Mouse (Mus musculus) embryo, embryonic 11 days (tissue): ENCODE data around the gene Ywhag.

Experiments
- DNase-seq: peaks from one replicate; pipeline ENCODE4 v3.0.0-alpha.2; 2015

Gene Ywhag

DNA sequence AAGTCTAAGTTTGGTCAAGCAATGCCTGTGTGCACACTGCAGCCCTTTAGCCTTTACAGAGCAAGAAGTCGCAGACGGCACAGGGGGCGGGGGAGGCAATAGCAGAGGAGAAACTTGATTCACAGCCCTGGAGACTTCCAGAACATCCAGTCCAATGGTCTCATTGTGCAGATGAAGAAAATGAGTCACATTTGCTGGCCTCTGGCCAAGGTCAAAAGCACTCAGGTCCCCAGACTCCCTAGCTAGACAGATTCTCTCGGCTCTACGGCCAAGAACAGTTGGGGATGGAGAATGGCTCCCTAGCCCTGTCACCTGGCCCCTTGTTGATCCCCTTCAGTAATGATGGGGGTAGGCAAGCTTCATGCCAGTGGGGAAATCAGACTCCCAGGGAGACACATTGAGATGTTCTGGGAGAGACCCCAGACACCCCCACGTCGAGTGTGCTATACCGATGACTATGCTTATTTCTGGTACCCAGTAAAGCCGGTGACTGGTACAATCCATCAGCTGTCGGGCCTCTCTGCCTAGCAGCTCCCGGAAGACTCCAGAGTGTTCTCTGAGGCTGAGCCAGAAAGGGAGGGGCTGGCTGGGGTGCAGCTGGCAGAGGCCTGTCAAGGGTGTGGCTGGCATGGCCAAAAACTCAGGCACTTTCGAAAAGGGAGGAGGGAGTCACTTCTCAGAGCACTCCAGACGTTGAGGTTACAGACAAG, 54.8 kb downstream of the Ywhag start:
- DNase-seq, result no peak

GRCm38 (mm10) chr5:135877831-135878231, 56.6 kb downstream of the Ywhag start:
- DNase-seq, result peak; percentile 84

- peak; percentile 81 for DNase-seq
Observed at GRCm38 (mm10) chr5:135877180-135877579, 57.2 kb downstream of the Ywhag start.

GRCm38 (mm10) chr5:135873753-135874152, 60.7 kb downstream of the Ywhag start:
- DNase-seq, result no peak

DNA sequence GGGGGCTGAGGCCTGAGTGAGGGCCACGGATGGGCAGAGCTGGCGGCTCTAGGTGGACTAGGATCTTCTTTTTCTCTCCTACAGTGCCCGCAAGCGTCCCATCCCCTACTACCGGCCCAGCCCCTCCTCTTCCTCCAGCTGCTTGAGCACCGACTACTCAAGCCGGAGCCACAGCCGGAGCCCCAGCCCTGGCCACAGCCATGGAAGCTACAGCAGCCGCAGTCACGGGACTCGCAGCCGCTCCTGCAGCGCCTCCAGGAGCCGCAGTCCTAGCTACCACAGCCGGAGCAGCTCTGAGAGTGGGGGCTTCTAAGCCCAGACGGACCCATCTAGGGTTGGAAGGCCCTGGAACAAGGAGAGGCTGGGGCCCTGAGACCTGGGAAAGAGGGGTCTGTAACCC, 61.4 kb downstream of the Ywhag start:
- DNase-seq, result no peak

DNA sequence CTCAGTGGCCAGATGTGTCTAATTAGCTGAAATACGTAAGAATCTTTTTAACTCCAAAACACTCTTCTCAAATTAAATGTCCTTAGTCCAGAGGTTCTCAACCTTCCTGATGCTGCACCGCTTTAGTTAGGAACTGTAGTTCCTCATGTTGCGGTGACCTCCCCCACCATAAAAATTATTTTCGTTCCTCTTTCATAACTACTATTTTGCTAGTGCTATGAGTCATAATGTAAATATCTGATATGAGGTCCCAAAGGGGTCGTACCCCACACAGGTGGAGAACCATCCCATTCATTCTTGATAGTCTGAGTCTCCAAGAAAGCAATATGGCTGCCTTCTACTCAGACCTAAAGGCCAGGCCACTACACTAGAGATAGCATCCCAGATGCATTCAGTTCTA, 63.9 kb downstream of the Ywhag start:
- no peak for DNase-seq

DNA sequence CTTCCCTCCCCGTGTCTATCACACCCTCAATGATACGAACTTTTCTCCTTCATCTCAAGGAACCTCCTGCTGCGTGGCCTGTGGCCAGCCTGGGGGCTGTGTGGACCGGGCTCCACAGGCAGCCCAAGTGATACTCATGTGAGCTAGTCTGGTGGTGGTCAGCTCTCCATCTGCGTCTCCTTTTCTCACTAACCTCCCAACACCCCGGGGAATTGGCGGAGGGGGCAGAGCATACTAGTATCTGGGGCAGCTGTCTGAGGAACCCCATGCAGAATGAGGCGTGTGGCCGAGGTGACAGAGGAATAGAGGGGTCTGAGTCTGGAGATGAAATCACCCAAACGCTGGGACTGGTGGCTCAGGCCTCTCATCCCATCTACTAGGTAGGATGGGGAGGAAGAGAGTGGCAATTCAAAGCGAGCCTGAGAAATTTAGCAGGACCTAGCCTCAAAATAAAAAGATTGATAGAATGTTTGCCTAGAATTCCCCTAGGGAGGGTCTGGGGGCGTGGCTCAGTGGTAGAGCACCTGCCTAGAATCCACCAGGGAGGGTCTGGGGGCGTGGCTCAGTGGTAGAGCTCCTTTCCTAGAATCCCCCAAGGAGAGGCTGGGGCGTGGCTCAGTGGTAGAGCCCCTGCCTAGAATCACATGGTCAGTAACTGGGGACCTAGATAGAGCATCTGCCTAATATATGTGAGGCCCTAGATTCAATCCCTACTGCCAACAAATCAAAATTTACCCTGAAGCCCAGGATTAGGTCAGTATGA, 64.6 kb downstream of the Ywhag start:
- no peak for DNase-seq

GRCm38 (mm10) chr5:135868653-135869052, 65.8 kb downstream of the Ywhag start:
- no peak for DNase-seq

- DNase-seq, result peak; percentile 58
Observed at GRCm38 (mm10) chr5:135867637-135868593, 66.5 kb downstream of the Ywhag start.

DNA sequence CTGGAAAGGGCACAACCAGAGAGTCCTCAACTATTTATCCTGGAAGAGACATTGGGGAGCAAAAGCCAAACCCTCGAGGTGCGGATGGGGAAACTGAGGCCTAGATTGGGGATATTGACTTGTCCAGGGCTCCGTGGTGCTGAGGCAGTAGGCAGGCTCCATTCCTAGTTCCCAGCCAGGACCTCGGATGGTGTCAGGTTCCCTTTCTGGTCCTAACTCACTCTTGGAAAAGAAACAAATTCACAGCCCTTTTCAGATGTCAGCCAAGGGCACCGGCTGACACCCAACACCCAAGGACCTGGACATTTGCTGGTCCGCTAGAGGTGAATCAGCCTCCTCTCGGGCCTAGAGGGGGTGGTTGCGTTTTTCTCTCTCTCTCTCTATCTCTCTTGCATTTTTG, 67.8 kb downstream of the Ywhag start:
- no peak for DNase-seq
